Mouse (Mus musculus): ENCODE measurements around the gene Glud1. TPM values are rescaled to one million over a fixed set of nuclear protein-coding genes. Genes with fewer than 3 reads are reported as not detected.

The Glud1 gene
- 104 TPM for polyA plus RNA-seq (2017; shearing (Covaris generic))

DNA sequence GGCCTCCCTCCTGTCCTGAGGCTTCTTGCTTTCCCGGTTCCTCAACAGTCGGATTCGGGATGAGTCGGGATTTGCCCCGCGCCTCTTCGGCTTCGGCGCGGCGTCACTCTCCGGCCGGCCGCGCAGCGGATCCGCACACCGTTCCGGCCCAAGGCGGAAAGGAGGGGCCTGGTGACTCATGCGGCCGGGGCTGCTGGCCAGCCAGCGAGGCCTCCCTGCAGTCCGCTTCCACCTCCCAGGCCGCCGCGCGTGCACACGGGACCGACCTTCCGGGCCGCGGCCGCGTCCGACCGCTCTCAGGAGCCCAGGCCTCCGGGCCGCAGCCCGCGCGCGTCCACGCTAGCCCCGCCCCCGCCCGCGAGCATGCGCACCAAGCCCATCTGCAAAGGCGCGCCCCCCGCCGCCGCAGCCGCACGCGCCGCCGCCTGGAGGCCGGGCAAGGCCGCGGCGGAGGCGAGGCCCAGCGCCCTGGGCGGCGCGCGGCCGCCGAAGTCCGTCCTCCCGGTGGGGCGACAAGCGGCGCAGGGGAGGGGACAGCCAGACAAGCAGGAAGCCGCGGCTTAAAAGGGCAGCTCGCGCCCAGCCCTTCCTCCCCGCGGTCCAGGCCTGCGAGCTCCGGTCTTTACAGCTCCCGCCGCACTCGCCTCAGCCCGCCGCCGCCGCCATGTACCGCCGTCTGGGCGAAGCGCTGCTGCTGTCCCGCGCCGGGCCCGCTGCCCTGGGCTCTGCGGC, at the start of gene Glud1, which contains the start of gene Shld2:
Glud1 (plus strand) TSS at position 494 of the 732 bp plus-strand sequence.
Shld2 (minus strand) TSS at position 260 of the 732 bp plus-strand sequence.

DNA sequence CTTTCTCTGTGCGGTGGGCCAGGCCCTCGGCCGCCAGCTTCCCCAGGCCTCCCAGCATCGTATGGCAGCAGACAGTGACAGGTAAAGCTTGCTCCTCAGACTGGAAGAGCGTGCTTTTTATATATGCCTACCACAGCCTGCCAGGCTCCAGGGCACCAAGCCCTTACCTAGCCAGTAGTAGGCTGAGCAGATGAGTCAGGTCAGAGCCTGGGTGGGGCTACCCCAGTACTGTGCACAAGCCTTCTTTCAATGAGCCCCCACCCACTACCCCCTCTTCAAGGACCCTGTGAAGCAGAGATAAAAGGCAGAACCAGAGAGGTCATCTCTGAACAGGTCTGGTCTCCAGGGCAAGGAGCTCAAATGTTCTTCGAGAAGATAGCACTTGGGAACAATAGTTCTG, 44.8 kb downstream of the Glud1 start, which contains the start of gene Fam25c:
Fam25c (minus strand) TSS at position 133 of the 400 bp plus-strand sequence.

DNA sequence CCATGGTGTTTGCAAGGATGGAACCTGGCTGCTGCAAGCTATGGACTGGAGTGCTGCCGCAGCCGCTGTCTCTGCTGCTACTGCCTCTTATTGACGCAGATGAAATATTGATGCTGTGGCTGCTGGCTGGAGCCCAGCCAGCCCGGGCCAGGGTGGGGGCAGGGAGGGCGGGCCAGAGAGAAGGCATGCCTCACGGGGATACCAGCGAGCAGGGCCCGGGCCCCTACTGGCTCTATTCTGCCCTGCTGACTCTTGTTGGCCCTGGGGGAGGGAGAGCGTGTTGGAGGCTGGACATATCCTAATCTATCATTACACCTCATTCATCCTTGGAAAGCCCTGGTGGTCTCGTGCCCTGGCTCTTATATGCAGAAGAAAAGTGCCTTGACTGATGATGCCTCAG, 64.0 kb downstream of the Glud1 start, which contains the start of gene Sncg:
Sncg (minus strand) TSS at position 213 of the 400 bp plus-strand sequence.

DNA sequence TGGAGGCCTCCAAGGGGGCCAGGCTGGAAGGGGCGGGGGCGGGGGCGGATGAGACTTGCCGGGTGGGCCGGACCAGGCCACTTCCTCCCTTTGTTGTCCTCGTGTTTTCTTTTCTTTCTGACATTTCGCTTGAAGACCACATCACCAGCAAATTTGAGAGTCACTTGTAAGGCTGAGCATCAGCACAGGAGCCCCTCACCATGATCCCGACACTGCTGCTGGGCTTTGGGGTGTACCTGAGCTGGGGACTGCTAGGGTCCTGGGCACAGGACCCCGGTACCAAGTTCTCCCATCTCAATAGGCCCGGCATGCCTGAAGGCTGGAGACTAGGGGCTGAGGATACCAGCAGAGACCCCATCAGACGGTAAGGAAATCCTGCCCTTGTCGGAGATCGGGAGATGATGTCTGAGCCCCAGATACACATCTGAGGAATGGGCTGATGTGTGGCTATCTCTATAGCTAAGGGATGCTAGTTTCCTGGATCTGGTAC, 64.9 kb downstream of the Glud1 start, which contains the start of gene Mmrn2:
Mmrn2 (plus strand) TSS at position 51 of the 490 bp plus-strand sequence.

Other genes starting within 250 kb of the Glud1 start
- not detected for gene Anxa8, start 224.7 kb upstream of the Glud1 start, polyA plus RNA-seq (2017; shearing (Covaris generic))
- not detected for gene A630023A22Rik, start 208.0 kb upstream of the Glud1 start, polyA plus RNA-seq (2017; shearing (Covaris generic))
- not detected for gene Npy4r, start 158.2 kb upstream of the Glud1 start, polyA plus RNA-seq (2017; shearing (Covaris generic))
- gene Gprin2, start 109.1 kb upstream of the Glud1 start, polyA plus RNA-seq (2017; shearing (Covaris generic)): not detected
- 0.24 TPM for gene Syt15, start 91.1 kb upstream of the Glud1 start, polyA plus RNA-seq (2017; shearing (Covaris generic))
- gene Shld2, start 234 bp upstream of the Glud1 start, polyA plus RNA-seq (2017; shearing (Covaris generic)): 23.1 TPM
- not detected for gene Fam25c, start 44.7 kb downstream of the Glud1 start, polyA plus RNA-seq (2017; shearing (Covaris generic))
- not detected for gene Sncg, start 64.1 kb downstream of the Glud1 start, polyA plus RNA-seq (2017; shearing (Covaris generic))
- 0.15 TPM for gene Mmrn2, start 64.7 kb downstream of the Glud1 start, polyA plus RNA-seq (2017; shearing (Covaris generic))
- 2.0 TPM for gene Bmpr1a, start 192.6 kb downstream of the Glud1 start, polyA plus RNA-seq (2017; shearing (Covaris generic))
- gene 9230112D13Rik, start 212.1 kb downstream of the Glud1 start, polyA plus RNA-seq (2017; shearing (Covaris generic)): not detected